Comparison of ENCODE assay signal across 14 mouse cellular contexts in the genomic region with DNA sequence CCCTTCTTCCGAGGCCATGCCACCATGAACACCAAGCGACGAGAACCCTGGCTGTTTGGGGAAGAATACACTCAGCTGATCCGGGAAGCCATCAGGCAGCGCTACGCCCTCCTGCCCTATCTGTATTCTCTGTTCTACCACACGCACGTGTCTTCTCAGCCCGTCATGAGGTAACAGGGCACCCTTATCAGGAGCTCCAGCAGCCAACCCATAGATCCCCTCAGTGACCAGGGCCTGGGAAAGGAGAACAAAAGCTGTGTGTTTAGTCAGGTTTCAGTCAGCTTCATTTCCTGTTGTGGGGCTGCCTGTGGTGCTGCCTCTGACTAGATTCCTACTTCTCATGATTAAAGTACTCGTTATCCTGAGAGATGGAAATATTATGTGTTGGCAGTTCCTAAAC. TPM values are rescaled to one million over a fixed set of nuclear protein-coding genes. Genes with fewer than 3 reads are reported as not detected.
A peak's percentile ranks its signal among the peaks of the same experiment; 100 is the strongest.
DNase-seq lines count a peak whose midpoint lies in the region; ATAC-seq and TF ChIP-seq lines count a peak whose summit lies in the region.
"Had no signal": no experiment of that assay in that cellular context is flagged by ENCODE, and none has a peak within 500 bp of the region (broad histone marks: within the 10 kb centered on the region; RNA-seq: fewer than 3 reads in every experiment).

No protein-coding gene starts in this region.

- H3K9ac ChIP-seq in liver, embryonic 13.5 days, result peak overlapping the region; percentile 41; the same call in 1 of the 2 replicates

- no peaks in the 10 kb centered on the region for H3K36me3 ChIP-seq in thymus, adult 2 months (ENCODE audit: control insufficient read depth, insufficient read depth, low read length)
- H3K36me3 ChIP-seq in liver, embryonic 13.5 days, result no peaks in the 10 kb centered on the region

- 16% methylated on average over 10 of the region's 10 CpGs for WGBS in thymus, adult 2 months
- WGBS in liver, embryonic 13.5 days (ENCODE audit: insufficient replicate concordance), result 11% methylated on average over 10 of the region's 10 CpGs

- ATAC-seq in liver, embryonic 13.5 days (ENCODE audit: low read depth), result peak; percentile 100
- no peak for ATAC-seq in activated CD4-positive, CD25-positive, alpha-beta regulatory T cell, adult 4 months
- ATAC-seq in frontal cortex, adult (ENCODE audit: low TSS enrichment), result no peak
- ATAC-seq: forebrain, embryonic 14.5 days had no signal

- H3K4me1 ChIP-seq in thymus, adult 2 months (replicated peaks; ENCODE audit: control insufficient read depth, insufficient read depth, low read length), result peaks cover 13% of the 10 kb centered on the region
- peaks cover 20% of the 10 kb centered on the region for H3K4me1 ChIP-seq in liver, embryonic 13.5 days (replicated peaks)

- intact Hi-C loops in gastrocnemius, postnatal 14 days (cut with DNase I; ENCODE audit: low total_unique reads), result no loop called here

- H3K9me3 ChIP-seq in liver, embryonic 13.5 days (replicated peaks), result no peaks in the 10 kb centered on the region

- no peak for TF ChIP-seq POLR2A in thymus, adult 2 months (IDR thresholded peaks at IDR 0.05; ENCODE audit: control insufficient read depth, extremely low read depth, insufficient read depth, low read length, poor library complexity)

- H3K27me3 ChIP-seq in thymus, adult 2 months (ENCODE audit: control insufficient read depth, insufficient read depth, low read length), result no peaks in the 10 kb centered on the region
- H3K27me3 ChIP-seq in liver, embryonic 13.5 days, result no peaks in the 10 kb centered on the region

- H3K4me3 ChIP-seq in thymus, adult 2 months (ENCODE audit: control insufficient read depth, insufficient read depth, low read length), result no peak overlapping the region
- no peak overlapping the region for H3K4me3 ChIP-seq in liver, embryonic 13.5 days (replicated peaks)

- DNase-seq in embryo, embryonic 10 days (ENCODE audit: low spot score), result peak; percentile 5
- DNase-seq in embryo, embryonic 11 days, result no peak
- DNase-seq in thymus, adult 2 months, result no peak
- DNase-seq in thymus, postnatal 14 days, result no peak
- DNase-seq in liver, embryonic 13.5 days, result no peak
- DNase-seq in gastrocnemius, postnatal 14 days, result no peak
- DNase-seq: heart, adult 18-20 months; kidney, adult 11 months; left cerebral cortex, postnatal 4 days; lung, postnatal 14 days; right cerebral cortex, postnatal 4 days had no signal

- TF ChIP-seq CTCF in thymus, adult 2 months (IDR thresholded peaks at IDR 0.05; ENCODE audit: borderline replicate concordance, control insufficient read depth, extremely low read depth, insufficient read depth, low read length, poor library complexity), result no peak

- H3K27ac ChIP-seq in thymus, adult 2 months (ENCODE audit: control insufficient read depth, insufficient read depth, low read length), result peak overlapping the region; percentile 49
- peak overlapping the region; percentile 67 for H3K27ac ChIP-seq in liver, embryonic 13.5 days

- peak overlapping the region; percentile 43 for H3K4me2 ChIP-seq in liver, embryonic 13.5 days

RNA-seq across cellular contexts. Expression of a gene that starts 9.4 kb away (rescaled TPM):
- polyA plus RNA-seq in thymus, adult 2 months (2012; rRNA removed), result 56.2 and 69.8 TPM in 2 replicates
- polyA plus RNA-seq in liver, embryonic 13.5 days (2015; fragmentation: Nextera tagmentation; extraction: Ambion mirVana), result 5.7 and 6.1 TPM in 2 replicates
- 10 to 100 TPM; 32.1 to 37.2 TPM for polyA plus RNA-seq in activated CD4-positive, CD25-positive, alpha-beta regulatory T cell, adult 4 months (2017; shearing (Covaris generic))
- 10 to 100 TPM; 88.0 to 92.1 TPM for total RNA-seq in gastrocnemius, postnatal 14 days (2021)

RNA-seq across cellular contexts. Expression of a gene that starts 42.5 kb away (rescaled TPM):
- 21.9 and 24.3 TPM in 2 replicates for polyA plus RNA-seq in thymus, adult 2 months (2012; rRNA removed)
- polyA plus RNA-seq in liver, embryonic 13.5 days (2015; fragmentation: Nextera tagmentation; extraction: Ambion mirVana), result 4.0 and 6.2 TPM in 2 replicates
- 10 to 100 TPM; 17.9 to 28.6 TPM for polyA plus RNA-seq in activated CD4-positive, CD25-positive, alpha-beta regulatory T cell, adult 4 months (2017; shearing (Covaris generic))
- total RNA-seq in gastrocnemius, postnatal 14 days (2021), result 10 to 100 TPM; 33.0 to 42.5 TPM

RNA-seq across cellular contexts. Expression of a gene that starts 42.7 kb away (rescaled TPM):
- polyA plus RNA-seq in thymus, adult 2 months (2012; rRNA removed), result 15.9 and 17.4 TPM in 2 replicates
- 4.9 and 5.5 TPM in 2 replicates for polyA plus RNA-seq in liver, embryonic 13.5 days (2015; fragmentation: Nextera tagmentation; extraction: Ambion mirVana)
- polyA plus RNA-seq in activated CD4-positive, CD25-positive, alpha-beta regulatory T cell, adult 4 months (2017; shearing (Covaris generic)), result 10 to 100 TPM; 17.6 to 21.6 TPM
- 10 to 100 TPM; 31.8 to 37.0 TPM for total RNA-seq in gastrocnemius, postnatal 14 days (2021)
